Mouse (Mus musculus): ENCODE measurements at regions not wholly inside any gene's neighbourhood (a gene's known extent, or its start where the extent isn't known, plus 50 kb on each side); places are given as distances from the start of the nearest gene placed in this dataset.
"Not testable (repeated sequence)": the region's sequence is repeated elsewhere in the genome, so short reads cannot be mapped to it uniquely, and the experiment has no call there.

DNA sequence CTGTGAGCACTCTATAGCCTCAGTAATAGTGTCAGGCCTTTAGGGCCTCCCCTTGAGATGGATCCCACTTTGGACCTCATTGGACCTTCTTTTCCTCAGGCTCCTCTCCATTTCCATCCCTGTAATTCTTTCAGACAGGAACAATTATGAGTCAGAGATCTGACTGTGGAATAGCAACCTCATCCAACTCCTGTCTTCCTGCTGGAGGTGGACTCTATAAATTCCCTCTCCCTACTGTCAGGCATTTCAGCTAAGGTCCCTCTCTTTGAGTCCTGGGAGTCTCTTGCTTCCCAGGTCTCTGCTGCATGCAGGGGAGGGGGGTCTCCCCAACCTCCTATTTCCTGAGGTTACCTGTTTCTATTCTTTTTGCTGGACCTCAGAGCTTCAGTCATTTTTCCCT, 168.1 kb downstream of the Car8 start:
- TF ChIP-seq CTCF, EP300 (IDR thresholded peaks at IDR 0.05): not testable (repeated sequence)

Data from lung, postnatal 0 days (tissue).